Mouse (Mus musculus) embryonic facial prominence, embryonic 13.5 days (tissue): ENCODE data around the gene Sowaha. TPM values are rescaled to one million over a fixed set of nuclear protein-coding genes. Genes with fewer than 3 reads are reported as not detected.
A peak's percentile ranks its signal among the peaks of the same experiment; 100 is the strongest.

Source experiments
- ATAC-seq: fragments of 200-750 bp; cut with Nextera tagmentation; 2 replicates; pipeline ENCODE4 v1.8.0; 2017; ENCODE audit warnings: low read depth; ENCODE audit not compliant: insufficient number of reproducible peaks, insufficient read depth, low FRiP score, low TSS enrichment
- H3K27ac ChIP-seq: fragments of 300-500 bp; sonication (generic); 2 replicates; pipeline ENCODE4 v1.5.1; 2015; ENCODE audit warnings: moderate library complexity, mild to moderate bottlenecking, inconsistent platforms
- H3K27me3 ChIP-seq: fragments of 300-500 bp; sonication (generic); 2 replicates; pipeline ENCODE4 v1.6.1; 2015; ENCODE audit warnings: mild to moderate bottlenecking, inconsistent platforms
- H3K36me3 ChIP-seq: fragments of 300-500 bp; sonication (generic); 2 replicates; pipeline ENCODE4 v1.6.1; 2015; ENCODE audit warnings: mild to moderate bottlenecking, inconsistent platforms
- H3K4me1 ChIP-seq: fragments of 300-500 bp; sonication (generic); 2 replicates; pipeline ENCODE4 v1.6.1; 2015; ENCODE audit warnings: inconsistent platforms
- H3K4me2 ChIP-seq: fragments of 300-500 bp; sonication (generic); 2 replicates; pipeline ENCODE4 v1.6.1; 2015; ENCODE audit warnings: moderate library complexity, mild to moderate bottlenecking, inconsistent platforms
- H3K4me3 ChIP-seq: fragments of 300-500 bp; sonication (generic); 2 replicates; pipeline ENCODE4 v1.5.1; 2015; ENCODE audit warnings: mild to moderate bottlenecking, inconsistent platforms
- H3K9ac ChIP-seq: fragments of 300-500 bp; sonication (generic); 2 replicates; pipeline ENCODE4 v1.6.1; 2015; ENCODE audit warnings: mild to moderate bottlenecking, inconsistent platforms
- H3K9me3 ChIP-seq: fragments of 300-500 bp; sonication (generic); 2 replicates; pipeline ENCODE4 v1.6.1; 2016; ENCODE audit warnings: inconsistent platforms
- WGBS: fragments of 180-500 bp; shearing (Covaris S2); methylation state at CpG from one replicate; pipeline ENCODE4 v1.1.7; 2015; ENCODE audit warnings: mixed read lengths; 5-methylcytosine and 5-hydroxymethylcytosine counted together
- polyA plus RNA-seq: library from polyadenylated mRNA; unstranded; fragments of >200 nt; fragmentation: Nextera tagmentation; extraction: Ambion mirVana; gene quantifications from 2 replicates; pipeline ENCODE4 v1.2.1, GENCODE M21; 2015

The Sowaha gene
- polyA plus RNA-seq, 1 experiment from 2014 or later: 0.21 TPM

DNA sequence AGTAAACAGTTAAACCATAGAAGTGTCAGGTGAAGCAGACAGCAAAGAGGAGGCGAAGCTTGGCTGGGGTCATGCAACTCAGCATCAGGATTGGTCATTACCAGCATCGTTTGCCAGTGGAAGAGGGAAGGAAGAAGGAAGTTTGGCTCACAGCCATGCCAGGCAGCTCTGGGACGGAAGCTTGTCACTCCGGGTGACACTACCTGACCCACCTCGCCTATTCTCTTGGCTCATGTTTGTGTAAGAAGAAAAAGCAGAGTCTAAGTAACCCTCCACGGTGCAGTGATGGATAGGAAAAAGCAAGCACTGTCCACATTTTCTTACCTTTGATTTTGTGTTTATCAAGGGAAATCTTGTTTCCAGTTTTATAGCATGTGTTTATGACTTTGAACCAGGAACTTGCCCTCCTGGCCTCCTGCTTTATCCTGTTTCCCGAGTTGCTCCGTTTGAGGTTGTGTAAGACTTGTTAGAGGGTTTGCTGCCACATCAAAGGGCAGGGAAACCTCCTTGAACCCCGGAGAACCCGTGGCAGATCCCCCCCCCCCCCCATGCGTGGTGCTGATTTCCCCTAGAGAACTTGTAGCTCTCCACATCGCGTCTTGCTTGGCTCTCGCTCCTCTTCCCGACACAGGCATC, 29.9 kb downstream of the Sowaha start:
- H3K36me3 ChIP-seq: no peaks in the 10 kb centered on the region
- H3K4me2 ChIP-seq: no peak overlapping the region
- ATAC-seq: no peak
- no peak overlapping the region for H3K4me3 ChIP-seq
- no peaks in the 10 kb centered on the region for H3K4me1 ChIP-seq
- no peak overlapping the region for H3K27ac ChIP-seq
- H3K9ac ChIP-seq: no peak overlapping the region
- H3K9me3 ChIP-seq: no peaks in the 10 kb centered on the region
- 56% methylated on average over 15 of the region's 15 CpGs for WGBS
- H3K27me3 ChIP-seq: no peaks in the 10 kb centered on the region

DNA sequence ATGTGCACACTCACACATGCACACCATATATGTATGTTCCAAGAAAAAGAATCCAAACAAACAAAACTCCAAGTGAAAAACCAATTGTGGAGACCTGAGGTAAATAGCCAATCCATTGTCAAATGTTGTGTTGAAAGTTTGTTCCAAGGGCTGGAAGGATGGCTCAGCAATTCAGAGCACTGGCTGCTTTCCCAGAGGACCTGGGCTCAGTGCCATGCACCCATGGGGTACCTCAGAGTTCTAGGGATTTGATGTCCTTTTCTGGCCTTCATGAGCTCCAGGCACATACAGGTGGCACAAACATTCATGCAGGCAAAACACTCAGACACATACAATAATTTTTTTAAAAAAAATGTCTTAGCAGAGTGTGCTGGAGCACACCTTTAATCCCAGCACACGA, 31.5 kb downstream of the Sowaha start:
- no peaks in the 10 kb centered on the region for H3K9me3 ChIP-seq
- no peak overlapping the region for H3K4me3 ChIP-seq
- no peak overlapping the region for H3K4me2 ChIP-seq
- WGBS: 78% methylated on average over 1 of the region's 1 CpGs
- H3K36me3 ChIP-seq: no peaks in the 10 kb centered on the region
- no peak overlapping the region for H3K9ac ChIP-seq
- no peaks in the 10 kb centered on the region for H3K27me3 ChIP-seq
- no peak for ATAC-seq
- no peak overlapping the region for H3K27ac ChIP-seq
- no peaks in the 10 kb centered on the region for H3K4me1 ChIP-seq

DNA sequence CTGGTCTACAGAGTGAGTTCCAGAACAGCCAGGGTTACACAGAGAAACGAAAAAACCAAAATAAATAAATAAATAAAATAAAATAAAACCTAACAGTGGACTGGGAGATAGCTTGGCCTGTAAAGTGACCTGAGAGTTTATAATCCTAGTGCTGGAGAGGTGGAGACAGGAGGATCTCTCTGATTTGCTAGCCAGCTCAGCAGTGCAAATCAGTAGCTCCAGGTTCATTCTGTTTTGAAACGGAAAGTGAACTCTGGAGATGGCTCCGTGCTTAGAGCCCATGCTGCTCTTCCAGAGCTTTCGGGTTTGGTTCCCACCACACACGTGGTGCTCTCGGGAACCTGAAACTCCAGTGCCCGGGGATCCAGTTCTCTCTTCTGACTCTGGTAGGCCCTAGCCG, 32.1 kb downstream of the Sowaha start:
- Histone ChIP-seq H3K27ac (no peak overlapping the region), H3K9me3 (no peaks in the 10 kb centered on the region), H3K4me3 (no peak overlapping the region), H3K4me1 (no peaks in the 10 kb centered on the region), H3K27me3 (no peaks in the 10 kb centered on the region), H3K9ac (no peak overlapping the region), H3K4me2 (no peak overlapping the region), H3K36me3 (no peaks in the 10 kb centered on the region)
- 88% methylated on average over 8 of the region's 8 CpGs for WGBS
- no peak for ATAC-seq

DNA sequence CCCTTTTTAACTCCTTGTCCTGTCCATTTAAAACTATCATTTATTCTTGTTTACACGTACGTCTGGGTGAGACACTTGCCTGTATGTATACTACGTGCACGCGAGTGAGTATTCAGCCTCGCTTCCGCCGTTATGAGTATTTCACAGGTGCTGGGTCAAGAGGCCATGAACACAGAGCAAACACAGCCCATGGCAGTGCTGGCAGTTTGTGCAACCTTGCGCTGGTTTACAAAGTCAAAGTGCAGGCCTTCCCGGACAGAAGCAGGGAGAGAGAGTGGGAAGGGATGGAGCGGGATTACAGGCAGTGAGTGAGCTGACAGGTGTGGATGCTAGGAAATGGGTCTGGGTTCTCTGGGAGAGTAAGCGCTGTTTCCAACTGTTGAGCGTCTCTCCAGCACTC, 33.9 kb downstream of the Sowaha start:
- no peak for ATAC-seq
- 85% methylated on average over 13 of the region's 13 CpGs for WGBS
- Histone ChIP-seq H3K4me3 (no peak overlapping the region), H3K9me3 (no peaks in the 10 kb centered on the region), H3K27me3 (no peaks in the 10 kb centered on the region), H3K4me1 (peaks cover 4% of the 10 kb centered on the region; the same call in 1 of the 2 replicates), H3K36me3 (no peaks in the 10 kb centered on the region), H3K9ac (no peak overlapping the region), H3K27ac (no peak overlapping the region), H3K4me2 (no peak overlapping the region)

DNA sequence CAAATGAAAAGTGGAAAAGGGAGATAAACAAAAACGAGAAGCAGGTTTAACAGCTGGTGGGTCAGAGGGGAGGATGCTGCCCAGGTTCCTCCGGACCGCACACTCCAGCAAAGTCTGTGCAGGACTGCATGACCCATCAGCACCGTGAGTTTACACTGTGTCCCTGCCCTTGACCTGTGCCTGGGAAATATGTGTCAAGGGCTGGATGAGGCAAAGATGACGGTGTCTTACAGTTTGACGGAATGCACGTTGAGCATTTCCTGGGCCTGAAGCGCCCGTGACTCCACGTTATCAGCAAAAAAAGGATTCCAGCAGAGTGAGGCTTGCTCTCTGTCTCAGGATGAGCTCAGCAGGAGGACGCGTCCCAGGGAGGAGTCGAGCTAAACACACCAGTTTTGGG, 34.5 kb downstream of the Sowaha start:
- Histone ChIP-seq H3K36me3 (no peaks in the 10 kb centered on the region), H3K4me3 (no peak overlapping the region), H3K9me3 (no peaks in the 10 kb centered on the region), H3K4me2 (no peak overlapping the region), H3K9ac (no peak overlapping the region), H3K27me3 (no peaks in the 10 kb centered on the region), H3K4me1 (peaks cover 4% of the 10 kb centered on the region; the same call in 1 of the 2 replicates), H3K27ac (no peak overlapping the region)
- 64% methylated on average over 13 of the region's 13 CpGs for WGBS
- no peak for ATAC-seq

DNA sequence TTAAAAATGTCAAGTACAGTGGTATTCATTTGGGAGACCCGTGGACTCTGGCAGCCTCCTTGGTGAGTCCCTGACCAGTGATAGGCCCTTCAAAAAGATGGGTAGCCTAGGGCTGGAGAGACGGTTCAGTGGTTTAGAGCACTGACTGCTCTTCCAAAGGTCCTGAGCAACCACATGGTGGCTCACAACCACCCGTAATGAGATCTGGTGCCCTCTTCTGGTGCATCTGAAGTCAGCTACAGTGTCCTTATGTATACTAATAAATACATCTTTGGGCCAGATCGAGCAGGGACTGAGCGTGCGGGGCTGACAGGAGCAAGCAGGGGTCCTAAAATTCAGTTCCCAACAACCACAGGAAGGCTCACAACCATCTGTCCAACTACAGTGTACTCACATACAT, 36.2 kb downstream of the Sowaha start:
- no peak overlapping the region for H3K4me3 ChIP-seq
- H3K9me3 ChIP-seq: no peaks in the 10 kb centered on the region
- no peaks in the 10 kb centered on the region for H3K36me3 ChIP-seq
- H3K4me2 ChIP-seq: no peak overlapping the region
- WGBS: 38% methylated on average over 6 of the region's 6 CpGs
- no peaks in the 10 kb centered on the region for H3K27me3 ChIP-seq
- peaks cover 4% of the 10 kb centered on the region; the same call in 1 of the 2 replicates for H3K4me1 ChIP-seq
- no peak for ATAC-seq
- H3K27ac ChIP-seq: no peak overlapping the region
- no peak overlapping the region for H3K9ac ChIP-seq

DNA sequence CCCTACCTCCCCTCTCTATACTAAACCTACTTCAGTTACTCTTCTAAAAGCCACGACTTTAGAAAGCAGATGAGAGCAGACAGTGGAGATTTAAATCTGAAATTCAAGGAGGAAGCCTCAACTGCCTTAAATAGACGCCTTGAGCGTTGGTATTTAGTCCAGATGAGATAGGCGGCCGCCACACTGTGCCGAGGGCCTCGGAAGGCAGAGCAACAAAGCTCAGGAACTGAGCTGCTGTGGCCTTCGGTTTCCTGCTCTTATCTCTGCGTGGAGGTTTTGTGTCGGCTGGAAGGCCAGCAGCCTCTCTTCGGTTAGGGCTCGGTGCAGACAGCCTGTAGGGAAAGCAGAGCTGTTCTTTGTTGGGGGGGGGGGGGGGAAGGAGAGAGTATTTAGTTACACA, 38.2 kb downstream of the Sowaha start:
- Histone ChIP-seq H3K4me3 (0 out of 2 replicates have a peak overlapping the region, but pooled peaks have one; percentile 3), H3K9me3 (no peaks in the 10 kb centered on the region), H3K27me3 (no peaks in the 10 kb centered on the region), H3K9ac (0 out of 2 replicates have a peak overlapping the region, but pooled peaks have one; percentile 27), H3K4me1 (peaks cover 4% of the 10 kb centered on the region; the same call in 1 of the 2 replicates), H3K4me2 (0 out of 2 replicates have a peak overlapping the region, but pooled peaks have one; percentile 9), H3K27ac (peak overlapping the region; percentile 72; the same call in 1 of the 2 replicates), H3K36me3 (no peaks in the 10 kb centered on the region)
- WGBS: 31% methylated on average over 12 of the region's 12 CpGs
- ATAC-seq: no peak

DNA sequence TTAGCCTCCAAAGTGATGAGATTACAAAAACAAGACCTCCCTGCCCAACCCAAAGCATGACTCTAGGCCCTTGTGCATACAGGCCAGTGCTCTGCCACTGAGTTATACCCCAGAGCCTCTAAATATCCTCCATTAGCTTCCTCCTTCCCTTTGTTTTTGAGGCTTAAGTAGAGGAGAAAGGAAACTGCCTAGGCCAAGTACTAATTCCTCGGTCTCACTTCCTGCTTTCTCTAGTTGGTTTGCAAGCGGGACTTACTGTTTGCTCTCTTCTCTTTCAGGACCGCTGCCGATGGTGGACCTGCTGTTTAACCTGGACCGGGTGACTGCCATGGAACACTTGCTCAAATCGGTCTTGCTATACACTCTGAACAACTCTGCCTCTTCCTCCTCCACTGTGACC, 43.7 kb downstream of the Sowaha start:
- no peaks in the 10 kb centered on the region for H3K27me3 ChIP-seq
- H3K4me2 ChIP-seq: no peak overlapping the region
- H3K27ac ChIP-seq: no peak overlapping the region
- 88% methylated on average over 6 of the region's 6 CpGs for WGBS
- no peaks in the 10 kb centered on the region for H3K9me3 ChIP-seq
- no peak for ATAC-seq
- no peak overlapping the region for H3K9ac ChIP-seq
- H3K36me3 ChIP-seq: no peaks in the 10 kb centered on the region
- peaks cover 3% of the 10 kb centered on the region; the same call in 1 of the 2 replicates for H3K4me1 ChIP-seq
- H3K4me3 ChIP-seq: no peak overlapping the region

DNA sequence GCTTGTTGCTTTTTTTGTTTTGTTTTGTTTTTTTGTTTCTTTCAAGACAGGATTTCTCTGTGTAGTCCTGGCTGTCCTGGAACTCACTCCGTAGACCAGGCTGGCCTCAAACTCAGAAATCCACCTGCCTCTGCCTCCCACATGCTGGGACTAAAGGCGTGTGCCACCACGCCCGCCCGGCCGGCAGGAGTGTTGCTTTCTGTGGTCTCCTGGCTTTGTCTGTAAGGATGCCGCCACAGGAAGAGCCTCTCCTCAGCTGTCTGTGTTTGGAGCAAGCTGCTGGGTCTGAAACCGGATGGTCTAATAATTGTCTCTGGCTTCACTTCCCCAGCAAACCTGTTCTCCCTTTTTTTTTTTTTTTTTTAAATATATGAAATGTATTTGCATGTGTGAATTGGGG, 44.6 kb downstream of the Sowaha start:
- ATAC-seq: no peak
- 86% methylated on average over 8 of the region's 8 CpGs for WGBS

DNA sequence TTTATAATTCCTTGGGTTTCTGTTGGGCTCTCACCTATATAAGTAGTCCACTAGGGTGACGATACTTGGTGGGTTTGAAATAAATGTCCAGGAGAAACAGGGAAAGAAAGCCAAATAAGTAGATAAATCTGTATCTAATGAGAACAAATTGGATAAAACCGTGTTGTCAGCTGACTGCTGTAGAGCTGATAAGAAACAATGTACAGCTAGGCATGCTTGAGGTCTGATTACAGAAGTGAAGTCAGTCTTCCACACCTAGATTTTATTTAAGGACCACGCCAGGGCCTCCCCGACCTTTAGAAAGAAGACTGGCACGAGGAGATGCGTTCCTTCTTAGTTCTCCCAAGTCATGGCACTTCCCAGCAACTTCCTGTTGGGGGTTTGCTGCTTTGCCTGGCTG, 47.0 kb downstream of the Sowaha start:
- H3K9me3 ChIP-seq: no peaks in the 10 kb centered on the region
- no peak overlapping the region for H3K4me3 ChIP-seq
- peaks cover 11% of the 10 kb centered on the region for H3K4me1 ChIP-seq
- no peak overlapping the region for H3K9ac ChIP-seq
- WGBS: 67% methylated on average over 6 of the region's 6 CpGs
- H3K27ac ChIP-seq: no peak overlapping the region
- ATAC-seq: no peak
- peaks cover 8% of the 10 kb centered on the region for H3K36me3 ChIP-seq
- no peaks in the 10 kb centered on the region for H3K27me3 ChIP-seq
- H3K4me2 ChIP-seq: no peak overlapping the region

More for the DNA sequence above, 44.6 kb downstream of the Sowaha start:
- Histone ChIP-seq H3K27ac (no peak overlapping the region), H3K9me3 (no peaks in the 10 kb centered on the region), H3K4me2 (no peak overlapping the region), H3K4me3 (no peak overlapping the region), H3K4me1 (peaks cover 5% of the 10 kb centered on the region; the same call in 1 of the 2 replicates), H3K36me3 (no peaks in the 10 kb centered on the region), H3K27me3 (no peaks in the 10 kb centered on the region), H3K9ac (no peak overlapping the region)

DNA sequence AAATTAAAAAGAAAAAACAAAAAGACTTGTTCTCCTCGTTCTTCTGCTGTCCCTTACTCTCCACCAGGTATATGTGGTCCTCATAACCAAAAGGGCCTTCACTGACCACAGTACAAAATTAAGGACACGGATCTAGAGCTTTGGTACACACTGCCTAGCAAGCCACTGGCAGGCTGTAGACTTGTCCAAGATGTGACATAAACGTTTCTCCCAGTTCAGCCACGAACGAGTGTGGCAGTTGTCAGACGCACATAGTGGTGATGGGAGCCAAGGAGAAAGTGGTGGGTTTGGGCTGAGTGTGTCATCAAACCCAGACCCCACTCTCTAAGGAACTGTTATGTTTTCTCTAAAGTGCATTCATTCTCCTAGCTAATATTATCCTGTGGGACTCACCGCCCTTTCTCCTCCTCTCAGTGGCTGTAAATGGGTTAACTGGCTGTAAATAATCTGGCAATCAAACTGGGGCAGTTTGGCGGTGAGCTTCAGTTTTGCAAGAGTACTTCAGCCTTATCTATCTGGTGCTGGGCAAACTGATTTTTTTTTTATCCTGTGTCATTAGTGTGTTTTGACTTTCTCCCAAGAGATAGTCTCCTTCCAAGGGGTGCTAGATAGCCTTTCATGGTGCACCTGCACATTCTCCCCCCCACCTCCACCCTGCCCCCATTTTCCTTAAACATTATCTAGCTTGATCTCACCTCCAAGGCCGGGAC, 48.6 kb downstream of the Sowaha start:
- Histone ChIP-seq H3K9ac (peak overlapping the region; percentile 92), H3K9me3 (no peaks in the 10 kb centered on the region)

More for the DNA sequence above, 48.6 kb downstream of the Sowaha start:
- WGBS: 19% methylated on average over 9 of the region's 9 CpGs
- no peaks in the 10 kb centered on the region for H3K27me3 ChIP-seq
- H3K4me3 ChIP-seq: peak overlapping the region; percentile 85
- H3K4me1 ChIP-seq: peaks cover 11% of the 10 kb centered on the region
- peak overlapping the region; percentile 66 for H3K4me2 ChIP-seq
- peak overlapping the region; percentile 73 for H3K27ac ChIP-seq
- peak; percentile 35 for ATAC-seq
- H3K36me3 ChIP-seq: peaks cover 9% of the 10 kb centered on the region
